Mouse (Mus musculus) neural tube, embryonic 11.5 days (tissue): ENCODE measurements around the gene Rbm8a2. TPM values are rescaled to one million over a fixed set of nuclear protein-coding genes. Genes with fewer than 3 reads are reported as not detected.

ENCODE experiments used
- ATAC-seq: fragments of 200-750 bp; cut with Nextera tagmentation; 2 replicates; pipeline ENCODE4 v1.8.0; 2017; ENCODE audit warnings: moderate number of reproducible peaks, mild to moderate bottlenecking, moderate TSS enrichment, moderate library complexity; ENCODE audit not compliant: insufficient read depth, low FRiP score, low TSS enrichment
- DNase-seq: peaks from one replicate; pipeline ENCODE4 v3.0.0-alpha.2; 2015; ENCODE audit warnings: low spot score
- H3K27ac ChIP-seq: fragments of 300-500 bp; sonication (generic); 2 replicates; pipeline ENCODE4 v1.5.1; 2014; ENCODE audit warnings: low read depth, mild to moderate bottlenecking, low read length
- H3K27me3 ChIP-seq: fragments of 300-500 bp; sonication (generic); 2 replicates; pipeline ENCODE4 v1.6.1; 2014; ENCODE audit warnings: mild to moderate bottlenecking, low read length, mixed read lengths; ENCODE audit not compliant: control insufficient read depth, insufficient read depth
- H3K36me3 ChIP-seq: fragments of 300-500 bp; sonication (generic); 2 replicates; pipeline ENCODE4 v1.6.1; 2014; ENCODE audit warnings: mild to moderate bottlenecking, low read length, moderate library complexity, mixed read lengths; ENCODE audit not compliant: control insufficient read depth, insufficient read depth
- H3K4me1 ChIP-seq: fragments of 300-500 bp; sonication (generic); 2 replicates; pipeline ENCODE4 v1.6.1; 2014; ENCODE audit warnings: low read length, mixed read lengths; ENCODE audit not compliant: control insufficient read depth, insufficient read depth
- H3K4me2 ChIP-seq: fragments of 300-500 bp; sonication (generic); 2 replicates; pipeline ENCODE4 v1.6.1; 2014; ENCODE audit warnings: low read depth, mild to moderate bottlenecking, moderate library complexity
- H3K4me3 ChIP-seq: fragments of 300-500 bp; sonication (generic); 2 replicates; pipeline ENCODE4 v1.5.1; 2014; ENCODE audit warnings: low read depth, low read length
- H3K9ac ChIP-seq: fragments of 300-500 bp; sonication (generic); 2 replicates; pipeline ENCODE4 v1.6.1; 2014; ENCODE audit warnings: mild to moderate bottlenecking, low read length
- H3K9me3 ChIP-seq: fragments of 300-500 bp; sonication (generic); 2 replicates; pipeline ENCODE4 v1.6.1; 2016; ENCODE audit warnings: low read length; ENCODE audit not compliant: control insufficient read depth
- WGBS: fragments of 180-500 bp; shearing (Covaris S2); extraction: QIAGEN DNeasy Blood & Tissue Kit; methylation state at CpG from one replicate; pipeline ENCODE4 v1.1.7; 2014; 5-methylcytosine and 5-hydroxymethylcytosine counted together
- polyA plus RNA-seq: library from polyadenylated mRNA; unstranded; fragments of >200 nt; fragmentation: Nextera tagmentation; extraction: Ambion mirVana; gene quantifications from 2 replicates; pipeline ENCODE4 v1.2.1, GENCODE M21; 2014

Rbm8a2 gene
- polyA plus RNA-seq, 1 experiment from 2014 or later, result 0.82 TPM

DNA sequence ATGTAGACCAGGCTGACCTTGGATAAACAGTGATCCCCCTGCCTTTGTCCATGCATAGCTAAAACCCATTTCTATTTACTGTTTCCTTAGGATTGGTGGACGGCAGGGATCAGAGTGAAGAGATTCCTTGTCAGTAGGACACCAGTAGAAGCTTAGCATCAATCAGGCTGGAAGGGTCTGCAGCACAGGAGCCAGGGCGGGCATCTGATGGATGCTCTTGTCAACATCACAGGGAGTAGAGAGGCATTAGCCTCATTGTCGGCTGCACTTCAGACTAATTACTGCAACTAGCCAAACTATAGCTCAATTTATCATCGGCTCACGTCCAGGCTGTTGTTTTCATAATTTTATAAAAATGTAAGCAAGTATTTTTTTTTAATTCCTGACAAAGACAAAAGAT is 21.7 kb upstream of the Rbm8a2 start:
- H3K9me3 ChIP-seq, result no peaks in the 10 kb centered on the region
- 71% methylated on average over 5 of the region's 5 CpGs for WGBS
- no peak overlapping the region for H3K9ac ChIP-seq
- H3K27me3 ChIP-seq, result no peaks in the 10 kb centered on the region
- H3K27ac ChIP-seq, result no peak overlapping the region
- H3K36me3 ChIP-seq, result no peaks in the 10 kb centered on the region
- no peaks in the 10 kb centered on the region for H3K4me1 ChIP-seq
- H3K4me2 ChIP-seq, result no peak overlapping the region
- ATAC-seq, result no peak
- no peak for DNase-seq
- no peak overlapping the region for H3K4me3 ChIP-seq

DNA sequence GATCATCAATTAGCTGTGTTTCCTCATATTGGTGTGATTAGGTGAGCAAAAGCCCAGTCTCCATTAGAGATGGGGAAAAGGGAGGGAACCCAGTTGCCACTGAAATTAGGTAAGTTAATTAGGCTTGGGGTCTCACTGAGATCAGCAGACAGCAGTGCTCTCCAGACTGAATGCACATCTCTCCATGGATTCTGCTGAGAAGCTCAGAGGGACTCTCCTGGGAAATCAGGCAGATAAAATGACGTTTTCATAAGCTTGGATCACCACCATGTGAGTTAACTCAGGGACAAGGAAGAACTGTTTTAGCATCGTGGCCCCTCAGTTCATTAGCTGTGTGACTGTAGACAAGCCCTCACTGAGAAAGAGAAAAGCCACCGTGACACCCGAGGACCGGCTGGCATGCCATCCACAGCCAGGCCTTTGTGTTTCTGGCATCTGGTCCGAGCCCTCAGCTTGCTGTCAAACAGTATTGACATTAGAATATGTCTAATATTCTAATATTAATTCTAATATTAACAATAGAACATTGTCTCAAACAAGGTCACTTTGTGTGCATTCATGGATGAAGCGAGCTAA is 18.2 kb upstream of the Rbm8a2 start:
- H3K36me3 ChIP-seq, result no peaks in the 10 kb centered on the region
- ATAC-seq (no peak; the same call in 1 of the 2 replicates), DNase-seq (no peak)
- H3K27ac ChIP-seq, result no peak overlapping the region
- no peaks in the 10 kb centered on the region for H3K9me3 ChIP-seq
- H3K4me1 ChIP-seq, result no peaks in the 10 kb centered on the region
- H3K27me3 ChIP-seq, result no peaks in the 10 kb centered on the region
- 68% methylated on average over 7 of the region's 7 CpGs for WGBS
- H3K4me3 ChIP-seq, result no peak overlapping the region
- H3K9ac ChIP-seq, result no peak overlapping the region
- H3K4me2 ChIP-seq, result no peak overlapping the region

GRCm38 (mm10) chr1:175988912-175989311 is 10.0 kb upstream of the Rbm8a2 start:
- ATAC-seq (no peak), DNase-seq (no peak)
- Histone ChIP-seq H3K27me3 (no peaks in the 10 kb centered on the region), H3K4me2 (no peak overlapping the region), H3K36me3 (no peaks in the 10 kb centered on the region), H3K4me1 (no peaks in the 10 kb centered on the region), H3K27ac (no peak overlapping the region), H3K9me3 (no peaks in the 10 kb centered on the region), H3K4me3 (no peak overlapping the region), H3K9ac (no peak overlapping the region)
- WGBS, result 93% methylated on average over 4 of the region's 4 CpGs

- no peak overlapping the region for H3K9ac ChIP-seq
- H3K4me3 ChIP-seq, result no peak overlapping the region
- no peaks in the 10 kb centered on the region for H3K4me1 ChIP-seq
- no peak overlapping the region for H3K4me2 ChIP-seq
- no peaks in the 10 kb centered on the region for H3K9me3 ChIP-seq
- no peak for DNase-seq
- no peaks in the 10 kb centered on the region for H3K27me3 ChIP-seq
- WGBS, result 97% methylated on average over 5 of the region's 5 CpGs
- H3K36me3 ChIP-seq, result no peaks in the 10 kb centered on the region
- no peak for ATAC-seq
- H3K27ac ChIP-seq, result no peak overlapping the region
Observed at GRCm38 (mm10) chr1:175988448-175988847, 9.5 kb upstream of the Rbm8a2 start.

- no peak overlapping the region for H3K4me3 ChIP-seq
- no peak for DNase-seq
- H3K36me3 ChIP-seq, result no peaks in the 10 kb centered on the region
- no peak overlapping the region for H3K27ac ChIP-seq
- no peak for ATAC-seq
- no peak overlapping the region for H3K9ac ChIP-seq
- H3K9me3 ChIP-seq, result no peaks in the 10 kb centered on the region
- H3K27me3 ChIP-seq, result no peaks in the 10 kb centered on the region
- H3K4me2 ChIP-seq, result no peak overlapping the region
- 84% methylated on average over 5 of the region's 5 CpGs for WGBS
- H3K4me1 ChIP-seq, result no peaks in the 10 kb centered on the region
Observed at GRCm38 (mm10) chr1:175970710-175971109, 8.2 kb downstream of the Rbm8a2 start.

DNA sequence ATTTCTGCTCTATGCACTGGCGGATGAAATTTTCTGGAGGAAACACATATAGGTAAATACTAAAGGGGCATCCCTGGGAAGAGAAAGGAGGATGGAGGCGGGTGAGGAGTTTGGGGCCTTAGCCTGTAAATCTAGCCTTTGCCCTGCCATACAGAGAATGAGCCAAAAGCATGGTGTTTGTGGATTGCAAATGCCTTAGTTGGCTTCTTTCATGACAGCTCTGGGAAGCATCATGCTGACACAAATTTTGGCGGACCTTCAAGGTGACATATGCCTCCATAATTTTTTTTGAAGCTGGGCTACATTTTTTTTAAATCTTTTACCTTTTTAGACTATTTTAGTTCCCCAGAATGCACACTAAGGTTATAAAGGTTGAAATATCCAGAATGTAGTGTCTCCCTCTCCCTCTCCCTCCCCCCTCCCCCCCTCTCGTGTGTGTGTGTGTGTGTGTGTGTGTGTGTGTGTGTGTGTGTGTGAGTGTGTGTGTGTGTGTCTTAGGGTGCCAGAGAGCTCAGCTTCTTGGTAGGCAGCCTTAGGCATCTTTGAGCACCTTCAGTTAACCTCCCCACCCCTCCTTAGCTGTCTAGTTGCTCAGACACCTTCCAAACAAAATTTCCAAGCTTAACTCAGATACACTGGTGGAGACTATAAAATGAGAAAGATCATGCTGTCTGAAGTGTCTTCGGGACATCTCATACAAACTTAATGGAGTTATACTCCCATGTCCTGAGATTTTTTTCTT is 11.7 kb downstream of the Rbm8a2 start:
- no peaks in the 10 kb centered on the region for H3K4me1 ChIP-seq
- no peak for DNase-seq
- no peaks in the 10 kb centered on the region for H3K36me3 ChIP-seq
- H3K4me3 ChIP-seq, result no peak overlapping the region
- 94% methylated on average over 5 of the region's 5 CpGs for WGBS
- H3K4me2 ChIP-seq, result no peak overlapping the region
- H3K9ac ChIP-seq, result no peak overlapping the region
- no peaks in the 10 kb centered on the region for H3K27me3 ChIP-seq
- no peaks in the 10 kb centered on the region for H3K9me3 ChIP-seq
- no peak for ATAC-seq
- H3K27ac ChIP-seq, result no peak overlapping the region

DNA sequence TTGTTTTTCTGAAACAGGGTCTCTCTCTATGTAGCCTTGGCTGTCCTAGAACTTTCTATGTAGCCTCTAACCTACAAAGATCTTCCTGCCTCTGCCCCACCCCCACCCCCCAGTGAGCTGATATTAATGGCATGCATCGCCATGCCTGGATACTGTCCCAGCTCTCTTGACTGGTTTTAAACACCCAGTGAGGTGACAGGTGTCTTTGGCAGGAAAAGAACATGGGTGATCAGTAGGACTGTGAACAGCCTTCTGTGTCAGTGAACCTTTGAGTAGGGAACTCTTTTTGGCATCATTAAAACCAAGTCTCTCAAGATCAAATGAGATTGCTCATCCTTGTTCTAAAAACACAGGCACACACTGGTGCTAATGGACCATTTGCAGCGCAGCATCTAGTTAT is 17.1 kb downstream of the Rbm8a2 start:
- no peaks in the 10 kb centered on the region for H3K36me3 ChIP-seq
- no peak overlapping the region for H3K4me2 ChIP-seq
- WGBS, result 90% methylated on average over 2 of the region's 2 CpGs

DNA sequence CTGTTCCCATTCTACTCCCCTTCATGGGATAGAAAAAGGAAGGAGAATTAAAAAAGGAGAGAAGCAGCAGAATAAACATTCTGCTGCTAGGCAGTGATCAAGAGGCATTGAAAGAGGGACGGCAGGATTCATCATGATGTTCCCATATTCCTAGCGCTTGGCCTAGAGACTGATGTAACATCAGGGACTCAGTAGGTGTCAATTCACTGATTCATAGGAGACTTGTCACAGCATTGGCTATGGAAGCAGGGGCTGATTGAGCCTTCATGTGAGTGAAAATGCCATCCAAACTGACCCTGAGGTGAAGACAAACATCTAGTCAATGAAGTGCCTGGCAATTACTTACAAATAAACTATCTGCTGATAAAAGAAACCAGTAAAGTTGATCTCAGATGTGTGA is 28.1 kb downstream of the Rbm8a2 start:
- Histone ChIP-seq H3K27me3 (no peaks in the 10 kb centered on the region), H3K9me3 (no peaks in the 10 kb centered on the region)
- no peak for ATAC-seq

More for the DNA sequence above, 17.1 kb downstream of the Rbm8a2 start:
- Histone ChIP-seq H3K27me3 (no peaks in the 10 kb centered on the region), H3K9me3 (no peaks in the 10 kb centered on the region), H3K4me1 (no peaks in the 10 kb centered on the region), H3K9ac (no peak overlapping the region), H3K27ac (no peak overlapping the region), H3K4me3 (no peak overlapping the region)
- no peak for ATAC-seq
- no peak for DNase-seq

GRCm38 (mm10) chr1:175950421-175950820 is 28.5 kb downstream of the Rbm8a2 start:
- no peak for ATAC-seq
- no peaks in the 10 kb centered on the region for H3K9me3 ChIP-seq

More for the DNA sequence above, 28.1 kb downstream of the Rbm8a2 start:
- Histone ChIP-seq H3K4me1 (no peaks in the 10 kb centered on the region), H3K9ac (no peak overlapping the region), H3K4me3 (no peak overlapping the region), H3K4me2 (no peak overlapping the region), H3K27ac (no peak overlapping the region), H3K36me3 (no peaks in the 10 kb centered on the region)
- WGBS, result 97% methylated on average over 2 of the region's 2 CpGs
- DNase-seq, result no peak

More at GRCm38 (mm10) chr1:175950421-175950820, 28.5 kb downstream of the Rbm8a2 start:
- H3K27ac ChIP-seq, result no peak overlapping the region
- no peak for DNase-seq
- no peak overlapping the region for H3K4me2 ChIP-seq
- H3K27me3 ChIP-seq, result no peaks in the 10 kb centered on the region
- no peak overlapping the region for H3K9ac ChIP-seq
- no peaks in the 10 kb centered on the region for H3K36me3 ChIP-seq
- WGBS, result 82% methylated on average over 3 of the region's 3 CpGs
- H3K4me1 ChIP-seq, result no peaks in the 10 kb centered on the region
- H3K4me3 ChIP-seq, result no peak overlapping the region
